Mouse (Mus musculus) stomach, postnatal 0 days (tissue): ENCODE results near the gene Chd5. TPM values are rescaled to one million over a fixed set of nuclear protein-coding genes. Genes with fewer than 3 reads are reported as not detected.

Source experiments
- ATAC-seq: fragments of 200-750 bp; cut with Nextera tagmentation; 2 replicates; pipeline ENCODE4 v1.8.0; 2017; ENCODE audit not compliant: low FRiP score, low TSS enrichment
- DNase-seq: peaks from one replicate; pipeline ENCODE4 v3.0.0-alpha.2; 2016; ENCODE audit warnings: low spot score
- H3K27ac ChIP-seq: fragments of 300-500 bp; sonication (generic); replicated peaks from 2 replicates; pipeline ENCODE4 v1.5.1; 2014; ENCODE audit warnings: mild to moderate bottlenecking, control low read depth
- H3K27me3 ChIP-seq: fragments of 300-500 bp; sonication (generic); 2 replicates; pipeline ENCODE4 v1.6.1; 2014; ENCODE audit warnings: low read length; ENCODE audit not compliant: control insufficient read depth, insufficient read depth
- H3K36me3 ChIP-seq: fragments of 300-500 bp; sonication (generic); 2 replicates; pipeline ENCODE4 v1.6.1; 2014; ENCODE audit warnings: low read length, mixed read lengths; ENCODE audit not compliant: control insufficient read depth, insufficient read depth
- H3K4me1 ChIP-seq: fragments of 300-500 bp; sonication (generic); replicated peaks from 2 replicates; pipeline ENCODE4 v1.6.1; 2014; ENCODE audit warnings: antibody characterized with exemption; ENCODE audit not compliant: control insufficient read depth, insufficient read depth
- H3K4me2 ChIP-seq: fragments of 300-500 bp; sonication (generic); replicated peaks from 2 replicates; pipeline ENCODE4 v1.6.1; 2014; ENCODE audit warnings: low read depth, mild to moderate bottlenecking, control low read depth, moderate library complexity
- H3K4me3 ChIP-seq: fragments of 300-500 bp; sonication (generic); 2 replicates; pipeline ENCODE4 v1.5.1; 2014; ENCODE audit warnings: low read depth, low read length, control low read depth
- H3K9ac ChIP-seq: fragments of 300-500 bp; sonication (generic); 2 replicates; pipeline ENCODE4 v1.6.1; 2014; ENCODE audit warnings: mild to moderate bottlenecking, low read length, control low read depth, mixed read lengths
- H3K9me3 ChIP-seq: fragments of 300-500 bp; sonication (generic); 2 replicates; pipeline ENCODE4 v1.6.1; 2016; ENCODE audit warnings: low read length; ENCODE audit not compliant: control insufficient read depth
- CTCF ChIP-seq: IDR thresholded peaks from 2 replicates; pipeline ENCODE4 v1.5.1; 2016; ENCODE audit warnings: antibody characterized with exemption, low read depth, mild to moderate bottlenecking, moderate library complexity
- EP300 ChIP-seq: optimal IDR thresholded peaks from 2 replicates; pipeline ENCODE3; 2016; ENCODE audit warnings: antibody characterized with exemption
- WGBS: fragments of 180-500 bp; shearing (Covaris S2); extraction: QIAGEN DNeasy Blood & Tissue Kit; methylation state at CpG from one replicate; pipeline ENCODE4 v1.1.7; 2014; 5-methylcytosine and 5-hydroxymethylcytosine counted together
- polyA plus RNA-seq: library from polyadenylated mRNA; unstranded; fragments of >200 nt; fragmentation: Nextera tagmentation; extraction: Ambion mirVana; gene quantifications from 2 replicates; pipeline ENCODE4 v1.2.1, GENCODE M21; 2015

The Chd5 gene
- polyA plus RNA-seq, 1 experiment from 2014 or later = 1.9 TPM

- no peak for DNase-seq
- no peaks in the 10 kb centered on the region for H3K36me3 ChIP-seq
- no peak for ATAC-seq
- H3K4me2 ChIP-seq = no peak overlapping the region
- no peak overlapping the region for H3K9ac ChIP-seq
- no peaks in the 10 kb centered on the region for H3K27me3 ChIP-seq
- no peak overlapping the region for H3K4me3 ChIP-seq
- H3K27ac ChIP-seq = no peak overlapping the region
- TF ChIP-seq EP300 (no peak), CTCF (no peak)
- H3K4me1 ChIP-seq = no peaks in the 10 kb centered on the region
- WGBS = 75% methylated on average over 7 of the region's 7 CpGs
- H3K9me3 ChIP-seq = no peaks in the 10 kb centered on the region
Measured at GRCm38 (mm10) chr4:152365228-152365627, 26.8 kb downstream of the Chd5 start.

- 78% methylated on average over 17 of the region's 17 CpGs for WGBS
- ATAC-seq (no peak), DNase-seq (no peak)
Measured at GRCm38 (mm10) chr4:152382528-152383252, 44.2 kb downstream of the Chd5 start.

GRCm38 (mm10) chr4:152385644-152386043, 47.2 kb downstream of the Chd5 start:
- H3K4me2 ChIP-seq = no peak overlapping the region
- DNase-seq (peak; percentile 26), ATAC-seq (no peak)
- no peaks in the 10 kb centered on the region for H3K9me3 ChIP-seq
- no peaks in the 10 kb centered on the region for H3K4me1 ChIP-seq
- WGBS = 55% methylated on average over 16 of the region's 16 CpGs
- TF ChIP-seq EP300 = no peak
- TF ChIP-seq CTCF = peak; percentile 54
- H3K4me3 ChIP-seq = no peak overlapping the region
- H3K27ac ChIP-seq = no peak overlapping the region
- no peaks in the 10 kb centered on the region for H3K27me3 ChIP-seq
- H3K9ac ChIP-seq = no peak overlapping the region
- H3K36me3 ChIP-seq = no peaks in the 10 kb centered on the region

More at GRCm38 (mm10) chr4:152382528-152383252, 44.2 kb downstream of the Chd5 start:
- Histone ChIP-seq H3K9ac (no peak overlapping the region), H3K9me3 (no peaks in the 10 kb centered on the region), H3K36me3 (no peaks in the 10 kb centered on the region), H3K27ac (no peak overlapping the region), H3K27me3 (no peaks in the 10 kb centered on the region), H3K4me1 (no peaks in the 10 kb centered on the region), H3K4me3 (no peak overlapping the region), H3K4me2 (no peak overlapping the region)
- TF ChIP-seq EP300 (no peak), CTCF (no peak)

GRCm38 (mm10) chr4:152392192-152392591, 53.7 kb downstream of the Chd5 start:
- Histone ChIP-seq H3K36me3 (no peaks in the 10 kb centered on the region), H3K4me1 (no peaks in the 10 kb centered on the region), H3K9ac (no peak overlapping the region), H3K27ac (no peak overlapping the region), H3K4me3 (no peak overlapping the region), H3K27me3 (no peaks in the 10 kb centered on the region), H3K9me3 (no peaks in the 10 kb centered on the region), H3K4me2 (no peak overlapping the region)
- no peak for DNase-seq
- TF ChIP-seq EP300 = no peak
- TF ChIP-seq CTCF = no peak
- WGBS = 77% methylated on average over 5 of the region's 5 CpGs
- ATAC-seq = no peak

- H3K27me3 ChIP-seq = no peaks in the 10 kb centered on the region
- no peak overlapping the region for H3K4me2 ChIP-seq
- 80% methylated on average over 17 of the region's 17 CpGs for WGBS
- H3K27ac ChIP-seq = no peak overlapping the region
- no peak for ATAC-seq
- no peaks in the 10 kb centered on the region for H3K36me3 ChIP-seq
- H3K4me1 ChIP-seq = no peaks in the 10 kb centered on the region
- H3K9ac ChIP-seq = no peak overlapping the region
- no peak for TF ChIP-seq EP300
- no peak for TF ChIP-seq CTCF
- no peak for DNase-seq
- H3K9me3 ChIP-seq = no peaks in the 10 kb centered on the region
- no peak overlapping the region for H3K4me3 ChIP-seq
Measured at GRCm38 (mm10) chr4:152392627-152393026, 54.2 kb downstream of the Chd5 start.

- Histone ChIP-seq H3K36me3 (no peaks in the 10 kb centered on the region), H3K27me3 (no peaks in the 10 kb centered on the region), H3K4me1 (no peaks in the 10 kb centered on the region), H3K9me3 (no peaks in the 10 kb centered on the region), H3K27ac (no peak overlapping the region), H3K4me3 (no peak overlapping the region), H3K9ac (no peak overlapping the region), H3K4me2 (no peak overlapping the region)
- ATAC-seq (no peak), DNase-seq (no peak)
- 66% methylated on average over 3 of the region's 3 CpGs for WGBS
- TF ChIP-seq CTCF (no peak), EP300 (no peak)
Measured at GRCm38 (mm10) chr4:152398926-152399325, 60.5 kb downstream of the Chd5 start.
